Mouse (Mus musculus): ENCODE measurements at regions not wholly inside any gene's neighbourhood (a gene's known extent, or its start where the extent isn't known, plus 50 kb on each side); places are given as distances from the start of the nearest gene placed in this dataset.

DNA sequence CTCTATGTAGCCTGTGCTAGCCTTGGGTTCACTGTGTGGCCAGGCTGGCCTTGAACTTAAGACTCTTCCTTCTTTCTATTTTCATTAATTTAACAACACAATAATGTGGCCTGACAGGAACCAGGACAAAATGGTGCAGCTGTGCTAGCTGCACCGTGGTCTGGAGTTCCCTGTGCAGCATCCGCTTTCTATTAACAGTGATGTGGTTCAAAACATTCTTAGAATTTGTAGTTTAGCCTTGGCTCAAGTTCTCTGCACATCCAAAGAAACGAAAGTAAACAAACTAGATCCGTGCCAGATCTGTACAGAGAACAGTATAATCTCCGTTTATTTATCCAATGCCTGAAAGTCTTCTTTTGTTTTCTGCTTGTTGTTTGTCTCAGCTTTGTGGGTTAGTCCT is 88.5 kb downstream of the Irx1 start:
- no peak for DNase-seq (ENCODE audit: low read depth, low spot score)

DNA sequence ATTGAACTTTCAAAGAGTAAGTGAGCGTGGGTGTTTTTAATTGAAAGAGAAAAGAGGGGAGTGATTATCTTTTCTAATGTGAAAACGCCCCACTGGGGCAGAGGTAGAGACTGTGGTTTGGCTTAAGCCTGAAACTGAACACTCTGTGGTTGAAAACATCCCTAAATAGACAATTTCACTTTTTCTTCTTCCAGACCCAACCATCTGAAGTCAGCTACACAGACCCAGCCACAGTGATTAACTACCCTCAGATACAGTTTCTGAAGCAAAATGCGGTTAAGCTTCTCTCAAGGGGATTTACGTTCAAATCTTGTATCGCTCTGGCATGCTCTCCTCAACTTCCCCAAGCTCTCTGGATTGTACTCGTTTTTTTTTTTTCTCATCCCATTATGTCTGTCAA is 94.8 kb downstream of the Irx1 start:
- no peak for DNase-seq (ENCODE audit: low read depth, low spot score)

DNA sequence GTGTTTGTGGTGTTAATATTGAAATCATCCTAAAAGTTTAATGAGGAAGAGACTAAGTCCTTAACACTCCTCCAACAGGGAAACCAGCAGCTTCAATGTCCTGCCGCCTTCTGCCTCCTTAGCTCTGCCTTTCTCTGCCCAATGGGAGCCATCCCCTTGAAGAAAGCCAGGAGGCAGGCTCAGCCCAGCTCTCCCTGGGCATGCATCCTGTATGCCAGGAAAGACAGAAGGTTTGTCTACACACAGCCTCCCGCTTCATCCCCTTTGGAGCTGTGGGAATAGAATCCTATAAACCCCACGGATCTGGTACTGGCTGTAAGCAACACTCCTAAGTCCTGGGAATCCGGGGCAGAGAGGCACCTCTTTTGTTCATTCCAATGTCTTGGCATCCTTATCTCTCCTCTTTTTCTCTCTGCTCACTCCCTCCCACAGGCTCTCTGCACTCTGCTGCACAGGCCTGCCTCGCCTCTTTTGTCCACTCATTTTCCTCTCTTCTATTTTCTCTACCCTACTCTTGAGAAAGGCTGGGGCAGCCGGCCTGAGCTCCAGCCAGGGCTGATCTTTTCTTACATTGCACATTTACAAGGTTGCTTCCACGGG is 110.0 kb downstream of the Irx1 start:
- DNase-seq (ENCODE audit: low read depth, low spot score), result no peak

DNA sequence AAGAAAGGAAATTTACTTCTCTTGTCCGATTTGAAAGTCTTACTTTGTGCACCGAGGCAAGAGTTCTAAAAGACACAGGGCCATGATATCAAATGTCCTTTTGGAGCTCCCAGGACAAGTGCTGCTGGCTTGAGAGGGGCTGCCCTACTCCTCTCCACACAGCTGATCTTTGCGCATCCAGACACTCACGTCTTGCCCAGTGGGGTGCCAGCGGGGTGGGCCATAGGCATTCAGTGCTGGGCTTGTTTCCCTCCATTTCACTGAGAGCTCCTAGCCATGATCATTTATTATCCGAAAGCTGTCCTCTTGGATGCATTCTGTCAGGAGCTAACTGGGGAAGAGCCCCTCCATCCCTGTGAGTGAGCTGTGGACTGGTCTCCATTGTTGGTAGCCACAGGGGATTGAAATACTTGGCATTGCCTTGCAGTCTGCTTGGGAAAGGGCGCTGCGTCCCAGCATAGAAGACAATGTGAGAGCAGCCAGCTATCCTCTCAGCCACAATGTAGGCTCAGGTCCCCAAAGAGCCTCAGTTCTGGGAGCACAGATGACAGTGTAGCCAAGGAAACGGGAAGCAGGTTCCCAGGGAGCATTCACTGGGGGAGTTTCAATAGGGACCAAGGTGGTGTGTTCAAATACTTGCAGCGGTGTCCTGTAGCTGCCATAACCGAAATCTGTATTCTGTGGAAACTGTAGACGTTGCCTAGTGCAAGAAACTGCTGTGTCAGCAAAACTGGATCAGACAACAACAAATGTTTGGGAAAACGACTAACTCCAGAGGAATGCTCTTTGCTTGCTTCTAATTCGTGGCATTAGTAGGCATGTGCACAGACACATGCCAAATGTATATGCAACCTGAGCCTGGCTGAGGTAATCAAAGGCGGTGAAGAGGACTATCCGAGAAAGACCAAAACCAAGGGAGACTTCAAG is 159.2 kb downstream of the Irx1 start:
- DNase-seq (ENCODE audit: low read depth, low spot score), result no peak

DNA sequence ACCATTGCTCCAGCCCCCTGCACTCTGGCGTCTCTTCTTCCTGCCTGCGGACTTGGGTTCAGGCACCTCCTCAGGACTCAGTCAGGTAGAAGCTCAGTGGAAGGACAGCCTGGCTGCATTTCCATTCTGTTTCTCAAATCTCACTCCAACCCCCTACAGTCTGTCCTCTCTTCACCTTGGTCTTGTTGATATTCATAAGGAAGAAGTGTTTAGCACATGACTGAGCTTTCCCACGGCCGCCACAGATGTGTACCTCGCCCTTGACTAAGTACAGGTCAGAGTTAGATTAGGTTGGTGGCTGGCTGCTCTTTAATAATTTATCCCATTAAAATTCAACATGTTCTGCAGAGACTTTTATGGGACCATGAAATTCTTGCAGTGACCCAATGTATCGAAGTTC is 165.2 kb downstream of the Irx1 start:
- no peak for DNase-seq (ENCODE audit: low read depth, low spot score)

DNA sequence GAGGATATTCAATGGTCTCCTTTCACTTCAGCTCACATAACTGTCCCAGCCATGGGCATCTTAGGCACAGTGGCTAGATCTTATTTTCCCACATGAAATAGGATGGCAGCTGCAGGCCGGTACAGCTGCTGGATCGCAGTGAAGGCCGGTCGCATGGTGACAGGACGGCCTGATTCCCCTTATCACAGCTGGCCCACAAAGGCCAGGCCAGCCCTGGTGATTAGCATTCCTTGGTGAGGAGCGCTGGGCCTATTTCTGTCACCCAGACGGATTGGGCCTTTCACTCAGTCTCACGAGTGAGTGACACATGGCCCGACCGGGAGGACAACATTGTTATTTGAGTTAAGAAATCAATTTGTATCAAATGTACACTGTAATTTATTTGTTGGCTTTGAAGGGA is 178.8 kb downstream of the Irx1 start:
- no peak for DNase-seq (ENCODE audit: low read depth, low spot score)

DNA sequence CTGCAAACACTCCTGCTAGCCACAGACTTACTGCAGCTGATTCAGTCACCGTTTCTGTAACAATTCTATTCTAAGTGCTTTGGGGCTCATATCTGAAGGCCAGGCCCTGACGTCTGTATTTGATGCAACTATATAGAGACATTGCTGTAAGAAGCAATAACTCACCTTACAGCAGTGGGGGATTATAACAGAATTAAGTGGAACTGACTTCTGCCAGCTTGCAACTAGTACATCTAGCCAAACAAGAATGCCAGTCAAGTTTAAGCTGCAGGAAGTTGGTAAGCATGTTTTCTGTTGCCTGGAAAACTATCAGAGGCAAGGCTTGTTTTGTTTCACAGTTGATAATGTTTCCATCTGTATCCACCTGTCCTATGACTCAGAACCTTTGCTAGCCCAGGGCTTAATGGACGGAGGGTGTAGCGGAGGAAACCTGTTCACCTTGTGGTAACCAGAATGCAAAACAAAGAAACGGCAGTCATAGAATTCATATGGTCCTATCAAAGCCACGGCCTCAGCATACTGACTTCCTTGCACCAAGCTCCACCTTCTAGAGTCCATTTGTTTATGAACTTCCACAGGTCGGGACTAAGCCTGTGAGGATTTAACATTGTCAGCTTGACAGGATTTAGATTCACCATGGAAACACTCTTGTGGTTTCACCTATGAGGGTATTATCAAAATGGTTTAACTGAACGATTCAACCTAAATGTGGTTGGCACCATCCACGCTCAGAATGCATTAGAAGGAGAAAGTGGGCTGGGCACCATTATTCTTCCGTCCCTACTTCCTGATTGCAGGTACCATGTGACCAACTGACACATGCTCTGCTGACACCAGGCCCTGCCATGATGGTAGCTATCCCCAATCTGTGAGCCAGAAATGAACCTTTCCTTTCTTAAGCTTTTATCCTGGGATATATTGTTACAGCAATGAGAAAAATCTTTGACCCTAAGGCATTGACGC is 216.2 kb downstream of the Irx1 start:
- DNase-seq (ENCODE audit: low read depth, low spot score), result no peak

DNA sequence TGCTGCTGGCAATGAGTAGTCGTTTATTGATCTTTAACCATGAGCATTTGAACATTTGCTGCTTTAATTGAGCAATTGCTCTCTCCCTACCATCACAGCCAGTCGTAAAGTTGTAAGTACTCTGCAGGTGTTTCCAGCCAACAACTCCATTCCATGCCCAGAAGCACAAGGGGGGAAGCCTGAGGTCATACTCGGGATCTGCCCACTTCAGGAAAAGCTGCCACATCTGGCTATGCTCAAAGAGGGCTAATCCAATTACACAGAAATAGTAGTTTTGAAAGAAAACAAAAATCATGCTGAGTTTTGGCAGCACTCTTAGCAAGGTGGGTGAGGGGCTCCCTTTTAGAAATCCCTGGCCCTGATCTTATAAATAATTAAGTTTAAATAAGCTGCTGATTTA is 217.0 kb downstream of the Irx1 start:
- DNase-seq (ENCODE audit: low read depth, low spot score), result no peak

DNA sequence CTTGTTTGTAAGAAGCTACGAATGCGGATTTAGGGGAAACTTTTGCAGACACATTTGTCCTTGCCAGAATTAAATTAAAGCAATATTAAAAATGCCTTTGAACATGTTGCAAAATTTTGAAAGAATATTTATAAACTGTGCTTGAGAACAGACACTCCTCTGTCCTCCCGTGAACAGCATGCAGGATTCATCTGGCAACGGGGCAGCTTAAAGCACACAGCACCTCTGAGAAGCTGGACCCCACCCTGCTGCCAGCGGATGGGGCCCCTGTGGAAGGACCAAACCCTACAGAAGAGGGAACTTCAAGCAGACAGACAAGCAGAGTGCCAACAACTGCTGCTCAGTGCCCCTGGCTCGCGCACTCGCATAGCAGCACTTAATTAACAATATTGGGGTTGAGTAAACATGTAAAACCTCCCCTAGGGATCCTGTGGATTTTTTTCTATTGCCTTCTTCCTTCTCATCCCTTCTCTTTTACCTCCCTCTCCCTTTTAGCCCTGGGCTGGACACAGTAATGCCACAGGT is 226.6 kb downstream of the Irx1 start:
- no peak for DNase-seq (ENCODE audit: low read depth, low spot score)

DNA sequence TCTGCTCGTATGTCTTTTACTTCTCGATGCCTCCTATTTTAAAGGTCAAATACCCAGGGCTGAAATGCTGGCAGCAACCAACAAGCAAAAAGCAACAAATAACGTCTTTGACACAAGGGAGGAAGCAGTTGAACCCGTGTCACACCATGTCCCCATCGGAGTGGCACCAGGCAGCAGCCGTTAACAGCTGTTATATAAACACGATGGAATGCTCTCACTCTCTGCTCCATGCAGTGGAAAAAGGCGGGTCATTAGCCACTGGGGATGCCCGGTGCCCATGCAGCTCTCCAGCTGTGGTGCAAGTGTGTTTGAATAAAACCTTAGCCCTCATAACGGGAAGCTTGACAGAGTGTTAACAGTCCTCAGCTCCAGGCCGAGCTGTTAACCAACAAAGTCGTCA is 229.3 kb downstream of the Irx1 start:
- no peak for DNase-seq (ENCODE audit: low read depth, low spot score)

DNA sequence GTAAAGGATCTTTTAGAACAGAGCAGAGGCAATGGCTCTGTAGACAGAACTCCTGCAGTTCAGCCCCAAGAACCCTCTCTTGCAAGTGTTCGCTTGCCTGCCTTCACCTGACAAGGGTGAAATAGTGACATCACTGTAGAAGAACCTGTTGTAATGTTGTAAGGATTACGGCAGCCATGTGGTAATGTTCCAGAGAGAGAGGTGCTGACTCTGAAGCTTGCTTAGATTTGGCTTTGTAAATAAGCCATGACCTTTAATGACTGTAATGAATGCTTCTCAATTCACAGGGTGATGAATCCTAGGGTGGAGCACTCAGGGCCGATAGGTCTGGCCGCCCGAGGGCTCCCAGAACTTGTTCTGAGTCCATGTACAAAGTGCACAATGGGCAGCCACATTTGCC is 230.2 kb downstream of the Irx1 start:
- no peak for DNase-seq (ENCODE audit: low read depth, low spot score)

DNA sequence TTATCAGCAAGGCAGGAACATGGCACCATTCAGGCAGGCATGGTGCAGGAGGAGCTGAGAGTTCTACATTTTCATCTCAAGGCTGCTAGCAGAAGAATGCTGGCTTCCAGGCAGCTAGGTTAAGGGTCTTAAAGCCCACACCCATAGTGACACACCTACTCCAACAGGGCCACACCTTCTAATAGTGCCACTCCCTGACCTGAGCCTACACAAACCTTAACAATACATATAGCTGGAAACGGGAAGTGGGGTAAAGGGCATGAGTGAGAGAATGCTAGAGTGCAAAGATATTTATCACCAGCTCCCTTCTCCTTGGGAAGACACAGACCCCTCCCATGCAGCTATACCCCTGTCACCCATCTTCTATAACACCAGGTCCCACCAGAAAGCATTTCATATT is 230.6 kb downstream of the Irx1 start:
- no peak for DNase-seq (ENCODE audit: low read depth, low spot score)

DNA sequence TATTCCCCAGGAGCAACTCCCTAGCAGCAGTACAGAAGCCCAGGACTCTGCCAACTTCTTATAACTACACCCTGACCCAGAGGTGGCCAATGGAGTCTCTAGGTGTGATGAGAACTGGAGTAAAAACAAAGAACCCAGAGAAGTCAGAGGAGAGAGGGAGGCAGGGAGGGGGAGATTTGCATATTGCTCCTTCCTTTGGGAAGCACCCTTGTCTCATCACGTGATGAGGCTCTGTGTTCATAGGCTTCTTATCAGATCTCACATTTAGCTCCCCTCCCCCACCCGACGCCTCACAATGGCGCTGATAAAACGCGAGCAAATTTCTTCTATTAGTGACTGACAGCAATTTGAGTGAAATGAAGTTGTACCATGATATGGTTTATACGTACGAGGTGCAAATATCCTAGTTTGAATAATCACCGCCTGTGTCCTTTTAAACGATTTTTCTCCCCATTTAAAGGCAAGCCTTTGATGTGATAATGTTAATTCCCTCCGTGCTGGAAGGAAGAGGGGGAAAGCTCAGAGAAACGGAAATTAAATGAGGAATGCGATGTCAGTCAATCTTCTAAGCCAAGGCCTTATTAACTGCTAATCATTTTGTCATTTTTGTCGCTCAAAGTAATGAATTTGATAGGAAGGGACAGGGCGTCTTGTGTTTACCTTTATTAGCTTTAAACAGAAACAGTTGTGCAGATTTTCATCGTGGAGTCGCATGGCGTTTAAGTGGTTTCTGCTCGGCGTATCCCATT is 273.3 kb downstream of the Irx1 start:
- DNase-seq (ENCODE audit: low read depth, low spot score), result no peak

DNA sequence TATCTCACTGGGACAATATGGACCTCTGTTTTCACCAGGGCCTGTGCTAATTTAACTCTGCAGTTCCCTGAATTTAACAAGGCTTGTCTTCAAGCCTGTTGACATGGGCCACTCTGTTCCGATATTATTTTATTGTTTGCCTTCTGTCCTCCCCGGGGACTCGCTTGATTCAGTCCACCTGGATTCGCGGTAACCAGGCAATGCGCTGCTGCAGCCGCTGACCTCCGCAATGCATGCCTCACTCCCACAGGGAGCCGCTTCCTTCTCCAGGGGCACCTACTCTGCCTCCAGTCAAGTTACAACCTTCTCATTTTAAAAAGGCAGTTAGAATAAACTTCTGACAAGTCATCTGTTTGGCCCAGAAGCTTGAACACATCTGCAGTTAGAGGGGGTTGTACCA is 274.3 kb downstream of the Irx1 start:
- no peak for DNase-seq (ENCODE audit: low read depth, low spot score)

DNA sequence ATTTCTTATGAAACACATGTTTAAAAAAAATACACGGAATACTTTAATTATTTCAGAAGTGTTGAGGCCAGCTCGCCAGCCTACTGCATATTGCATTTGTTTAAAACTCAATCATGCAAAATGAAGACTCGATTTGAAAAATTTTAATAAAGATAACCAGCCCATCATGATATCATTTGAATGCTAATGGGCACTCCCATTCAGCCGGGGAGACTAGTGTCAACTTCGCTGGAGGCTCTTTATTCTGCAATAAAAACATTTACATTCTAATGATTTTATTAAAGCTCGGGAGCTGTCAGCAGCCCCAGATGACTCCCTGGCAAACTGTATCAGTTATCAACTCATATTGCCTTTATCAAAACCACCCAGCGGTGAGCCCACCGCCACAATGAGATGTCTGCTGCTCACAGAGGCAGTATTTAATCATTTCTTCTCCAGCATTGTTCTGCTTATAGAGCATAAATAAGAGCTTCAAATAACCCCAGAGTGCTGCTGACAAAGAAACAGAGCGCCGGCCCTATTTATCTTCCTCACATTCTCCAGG is 287.4 kb downstream of the Irx1 start:
- DNase-seq (ENCODE audit: low read depth, low spot score), result no peak

DNA sequence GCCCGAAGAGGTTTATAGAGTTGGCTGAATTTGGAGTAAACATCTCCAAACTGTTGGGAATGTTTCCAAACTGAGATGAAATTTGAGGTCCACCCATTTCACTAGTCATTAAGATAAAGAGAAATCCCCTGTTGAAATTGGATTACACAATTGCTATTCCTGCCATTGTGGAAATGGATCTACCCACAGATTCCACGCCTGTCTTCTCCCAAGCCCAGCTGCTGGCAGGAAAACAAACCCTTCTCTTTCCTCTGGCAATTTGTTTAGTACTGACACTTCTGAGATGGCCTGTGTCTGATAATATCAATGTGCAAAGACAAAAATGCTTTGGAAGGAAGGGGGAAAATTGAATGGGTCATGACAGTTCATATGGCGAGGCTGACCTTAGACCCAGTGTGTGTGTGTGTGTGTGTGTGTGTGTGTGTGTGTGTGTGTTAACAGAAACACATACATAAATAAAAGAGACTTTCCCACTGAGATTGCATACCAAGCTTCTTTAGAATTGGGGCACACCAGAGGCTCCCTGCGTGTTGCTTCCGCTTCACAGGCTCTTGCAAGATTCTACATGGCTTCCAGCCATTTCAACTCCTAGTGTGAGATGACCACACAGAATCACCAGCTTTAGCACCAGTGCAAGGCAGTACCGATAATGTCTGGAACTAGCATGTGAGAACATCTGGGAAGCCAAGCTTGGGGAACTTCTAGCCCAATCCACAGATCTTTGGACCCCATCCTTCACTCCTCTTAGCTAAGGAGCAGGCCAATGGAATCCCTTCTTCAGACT is 293.4 kb downstream of the Irx1 start:
- DNase-seq (ENCODE audit: low read depth, low spot score), result no peak

DNA sequence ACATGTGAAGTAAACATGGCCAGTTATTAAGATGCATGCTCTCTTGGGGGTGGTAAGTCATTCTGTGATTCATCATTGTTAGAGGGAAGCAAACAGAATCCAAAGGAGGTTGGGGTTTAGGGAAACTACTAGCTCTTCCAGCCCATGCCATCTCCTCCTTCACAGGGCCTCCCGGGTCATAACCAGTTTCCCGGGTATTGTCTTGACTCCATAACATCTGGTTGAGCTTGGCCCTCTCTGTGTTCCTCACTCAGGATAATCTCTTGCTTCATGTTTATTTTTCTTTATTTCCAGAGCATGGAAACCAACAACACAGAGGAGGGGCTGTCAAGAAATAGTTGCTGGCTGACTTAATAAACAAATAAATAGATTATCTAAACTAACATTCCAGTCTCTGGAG is 295.3 kb downstream of the Irx1 start:
- no peak for DNase-seq (ENCODE audit: low read depth, low spot score)

DNA sequence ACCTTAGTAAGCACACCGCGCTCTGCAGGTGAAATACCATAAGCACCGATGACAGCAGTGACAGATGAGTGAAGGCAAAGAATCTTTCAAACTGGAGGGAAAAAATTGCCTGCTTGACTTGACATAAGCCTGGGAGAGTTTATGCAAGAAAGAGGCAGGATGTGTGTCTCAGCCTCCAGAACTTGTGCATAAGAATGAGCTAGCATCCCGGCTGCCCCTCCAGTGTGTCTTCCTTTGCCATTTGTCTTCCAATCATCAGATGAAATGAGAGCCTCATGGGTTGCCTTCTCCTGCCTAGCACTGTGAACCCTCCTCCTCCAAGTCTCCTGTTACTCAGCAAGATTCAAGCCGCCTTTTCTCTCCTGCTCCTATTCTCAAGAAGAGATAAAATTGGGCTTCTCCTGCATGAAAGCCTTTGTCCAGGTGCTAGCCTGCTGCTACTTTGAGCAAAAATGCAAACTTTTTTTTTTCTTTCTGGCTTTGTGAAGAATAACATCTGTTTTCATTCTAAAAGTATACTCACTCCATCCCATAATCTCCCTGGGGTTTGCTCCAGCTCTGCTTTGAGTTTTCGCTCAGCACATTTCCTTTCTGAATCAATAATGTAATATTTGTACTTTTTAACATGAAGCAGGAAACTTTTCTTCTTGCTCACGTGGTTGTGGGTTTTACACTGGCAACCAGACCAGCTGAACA is 298.2 kb downstream of the Irx1 start:
- DNase-seq (ENCODE audit: low read depth, low spot score), result peak; percentile 2

DNA sequence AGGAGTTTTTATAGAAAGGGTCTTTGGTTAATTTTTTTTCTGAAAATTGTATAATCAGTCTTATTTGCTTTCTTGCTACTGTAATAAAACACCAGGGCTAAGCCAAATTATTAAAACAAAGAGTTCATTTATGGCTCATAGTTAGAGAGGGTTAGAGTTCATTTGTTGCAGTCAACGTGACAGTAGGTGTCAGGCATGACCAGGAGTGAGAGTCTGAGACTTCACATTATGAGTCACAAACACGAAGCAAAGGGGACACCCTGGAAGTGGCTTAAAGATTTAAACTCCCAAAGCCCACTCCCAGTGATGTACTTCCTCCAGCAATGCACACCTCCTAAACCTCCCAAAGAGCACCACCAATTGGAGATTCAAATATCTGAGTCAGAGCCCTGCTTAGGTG is 305.6 kb downstream of the Irx1 start:
- DNase-seq (ENCODE audit: low read depth, low spot score), result no peak
